Mouse (Mus musculus) heart, postnatal 10 days (tissue): Measurements from ENCODE around the gene Xrra1. TPM values are rescaled to one million over a fixed set of nuclear protein-coding genes. Genes with fewer than 3 reads are reported as not detected.

ENCODE experiments used
- DNase-seq, 2 experiments: peaks; one replicate each; pipeline ENCODE4 v3.0.0; 2021
- intact Hi-C: fragments of 180-260 bp; cut with DNase I; formaldehyde crosslinking; loops from one replicate; pipeline ENCODE4 v1.15.1; 2025
- total RNA-seq, 2 experiments: library from RNA; stranded (reverse); gene quantifications; 2 replicates each; pipeline ENCODE4 v1.2.3; 2021

Gene Xrra1
- total RNA-seq, 2 experiments from 2014 or later: 0.10 TPM; not detected in 1

DNA sequence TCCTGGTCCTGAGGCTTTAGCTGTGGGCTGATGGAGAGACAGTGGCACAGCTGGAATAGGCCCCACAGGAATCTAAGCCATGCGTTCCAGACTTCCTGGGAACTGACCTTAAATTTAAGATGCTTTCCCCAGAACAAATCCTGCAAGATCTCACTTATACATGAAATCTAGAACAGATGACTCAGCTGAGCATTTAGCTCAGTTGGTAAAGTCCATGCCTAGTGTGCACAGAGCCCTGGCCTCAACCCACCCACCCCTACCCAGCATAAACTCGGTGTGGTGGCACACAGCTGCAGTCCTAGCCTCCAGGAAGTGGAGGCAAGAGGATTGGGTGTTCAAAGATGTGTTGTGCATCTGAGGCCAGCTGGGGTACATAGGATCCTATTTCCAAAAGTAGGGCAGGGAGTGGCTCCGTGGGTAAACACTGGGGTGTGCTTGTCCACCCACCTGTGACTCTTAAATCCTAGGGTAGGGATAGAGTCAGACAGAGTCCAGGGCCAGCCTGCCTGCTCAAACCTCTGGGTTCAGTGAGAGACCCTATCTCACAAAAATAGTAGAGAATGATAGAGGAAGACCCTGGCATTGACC lies 31.3 kb downstream of the Xrra1 start:
- no peak for DNase-seq
- intact Hi-C loops: no loop called here

DNA sequence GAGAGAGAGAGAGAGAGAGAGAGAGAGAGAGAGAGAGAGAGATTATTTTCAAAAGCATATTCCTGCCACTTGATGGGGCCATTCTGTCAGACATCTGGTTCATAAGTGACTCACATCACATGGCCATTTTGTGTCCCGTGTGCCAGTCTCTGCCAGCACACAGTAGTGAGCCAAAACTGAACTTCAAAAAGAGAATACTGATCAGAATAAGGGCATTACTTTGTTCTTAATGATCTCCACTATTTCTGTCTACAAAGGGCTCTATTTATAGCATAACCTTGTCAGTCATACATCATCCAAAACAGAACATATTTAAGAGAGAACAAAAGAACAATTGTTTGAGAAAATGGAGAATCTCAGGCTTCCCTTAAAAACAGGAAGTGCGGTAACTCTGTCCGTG lies 32.6 kb downstream of the Xrra1 start:
- intact Hi-C loops: no loop called here
- no peak for DNase-seq

DNA sequence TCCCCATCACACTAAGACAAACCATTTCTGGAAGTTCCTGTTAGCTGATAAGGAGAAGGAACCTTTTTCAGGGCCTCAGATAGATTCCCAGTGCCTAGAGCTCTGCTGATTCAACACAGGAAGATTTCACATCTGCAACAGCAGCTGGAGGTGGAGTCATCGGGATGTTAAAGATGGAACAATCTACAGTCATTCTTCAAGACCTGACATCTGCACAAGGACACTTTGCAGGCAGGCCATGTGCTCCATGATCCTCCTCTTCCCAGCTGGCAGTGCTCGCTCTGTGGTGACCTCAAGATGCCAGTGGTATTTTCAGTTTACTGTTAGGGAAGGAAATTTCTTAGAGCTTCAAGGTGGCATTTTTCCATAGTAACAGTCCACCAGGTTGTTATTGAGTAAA lies 33.4 kb downstream of the Xrra1 start:
- DNase-seq: no peak
- intact Hi-C loops: no loop called here

DNA sequence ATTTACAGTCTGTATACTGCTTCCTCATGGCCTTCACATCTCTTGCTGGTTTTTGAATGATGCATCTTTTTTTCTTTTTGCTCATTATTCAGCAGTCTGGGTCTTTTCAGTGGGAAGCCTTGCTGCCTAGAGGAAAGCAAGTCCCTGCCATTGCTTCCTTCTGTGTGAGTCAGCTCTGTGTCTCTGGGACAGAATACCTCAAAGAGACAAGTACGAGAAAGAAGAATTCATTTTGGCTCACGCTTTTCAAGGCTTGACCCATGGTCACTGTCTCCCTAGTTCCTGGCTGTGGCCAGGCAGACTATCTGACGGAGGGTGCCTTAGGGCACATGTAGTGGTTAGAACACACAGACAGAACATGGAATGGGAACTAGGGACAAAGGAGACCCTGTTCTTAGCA lies 35.1 kb downstream of the Xrra1 start:
- intact Hi-C loops: no loop called here
- DNase-seq: no peak

DNA sequence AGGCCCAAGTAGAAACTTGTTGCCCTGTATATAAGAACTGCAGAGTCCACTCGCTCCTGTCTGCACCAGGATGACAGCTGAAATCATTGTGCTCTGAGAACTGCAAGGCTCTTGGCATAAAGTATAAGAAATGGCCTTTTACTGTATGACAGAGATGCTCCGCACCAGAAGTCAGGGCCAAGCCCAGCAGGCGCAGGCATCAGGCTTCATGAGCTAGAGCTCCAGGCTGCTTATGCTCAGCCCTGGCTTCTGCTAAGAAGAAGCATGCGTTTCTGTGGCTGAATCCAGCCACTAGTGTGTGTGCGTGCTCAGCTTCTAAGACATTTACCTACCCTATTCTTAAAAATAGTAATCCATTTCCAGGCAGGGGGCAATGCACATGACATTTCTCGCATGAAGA lies 35.6 kb downstream of the Xrra1 start:
- intact Hi-C loops: no loop called here
- DNase-seq: no peak

DNA sequence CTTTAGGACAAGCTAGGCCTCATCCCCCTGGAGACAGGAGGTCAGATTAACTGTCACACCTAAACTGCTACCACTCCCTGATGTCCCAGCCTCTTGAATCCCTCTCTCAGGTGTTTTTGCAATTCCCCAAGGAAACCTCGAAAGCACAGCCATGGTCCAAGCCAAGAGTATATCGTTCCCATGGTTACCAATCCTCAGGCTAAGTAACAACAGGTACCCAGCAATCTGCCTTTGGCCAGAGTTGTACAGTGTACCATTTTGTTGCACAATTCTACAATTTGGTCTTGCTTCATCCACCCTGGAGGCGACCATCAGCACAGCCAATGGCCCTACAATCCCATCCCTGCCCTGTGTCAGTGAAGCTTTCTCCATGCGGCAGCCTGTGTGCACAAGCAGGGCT lies 38.0 kb downstream of the Xrra1 start:
- intact Hi-C loops: no loop called here
- DNase-seq: no peak

DNA sequence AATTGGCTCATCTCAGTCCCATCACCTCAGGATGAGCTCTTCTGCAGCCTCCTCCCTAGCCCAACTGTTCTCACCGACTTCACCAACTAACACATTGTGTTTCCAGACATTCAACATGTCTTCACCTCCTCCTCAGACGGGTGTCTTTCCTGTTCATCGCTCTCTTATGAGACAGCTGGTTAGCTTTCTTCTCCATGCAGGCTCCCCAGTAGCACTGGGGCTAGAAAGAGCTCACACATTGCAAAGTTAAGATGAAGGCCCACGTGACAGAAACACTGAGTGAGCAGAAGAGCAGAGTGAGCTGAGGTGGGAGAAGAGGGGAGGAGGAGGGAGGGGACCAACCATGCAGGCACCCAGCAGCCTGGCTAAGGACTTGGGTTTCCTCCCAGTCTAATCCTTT lies 43.3 kb downstream of the Xrra1 start:
- no peak for DNase-seq
- intact Hi-C loops: no loop called here

DNA sequence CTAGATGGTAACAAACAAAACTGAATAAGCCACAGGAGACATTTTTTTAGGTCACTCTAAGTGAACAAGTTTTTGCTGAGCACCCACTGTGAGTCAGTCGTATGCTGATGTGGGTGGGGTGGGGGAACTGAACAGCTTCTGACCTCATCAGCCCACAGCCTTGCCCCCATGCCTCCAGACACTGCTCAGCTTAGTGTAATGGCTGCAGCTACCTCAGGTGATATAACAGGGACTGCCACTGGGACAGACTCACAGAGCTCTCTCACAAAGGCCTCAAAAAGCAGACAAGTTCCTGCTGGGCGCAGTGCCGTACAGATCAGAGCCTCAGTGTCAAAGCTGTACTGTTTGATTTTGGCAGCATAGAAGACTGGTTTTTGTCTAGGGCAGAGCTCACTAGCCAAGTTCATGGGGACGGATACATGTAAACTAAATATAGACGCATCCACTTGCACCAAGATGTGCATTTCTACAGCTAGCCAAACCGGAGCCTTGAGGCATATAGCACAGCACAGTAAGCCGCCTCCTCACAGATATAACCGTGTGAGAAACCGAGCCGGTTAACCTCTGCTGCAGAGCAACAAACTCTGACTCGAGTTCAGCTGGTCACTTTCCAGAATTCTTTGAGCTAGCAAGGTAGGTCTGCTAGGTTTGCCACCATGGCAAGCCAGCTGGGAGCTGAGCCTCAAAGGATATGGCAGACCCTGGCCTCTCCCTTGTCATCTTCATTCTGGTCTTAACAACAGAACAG lies 44.2 kb downstream of the Xrra1 start:
- DNase-seq: no peak
- intact Hi-C loops: no loop called here

DNA sequence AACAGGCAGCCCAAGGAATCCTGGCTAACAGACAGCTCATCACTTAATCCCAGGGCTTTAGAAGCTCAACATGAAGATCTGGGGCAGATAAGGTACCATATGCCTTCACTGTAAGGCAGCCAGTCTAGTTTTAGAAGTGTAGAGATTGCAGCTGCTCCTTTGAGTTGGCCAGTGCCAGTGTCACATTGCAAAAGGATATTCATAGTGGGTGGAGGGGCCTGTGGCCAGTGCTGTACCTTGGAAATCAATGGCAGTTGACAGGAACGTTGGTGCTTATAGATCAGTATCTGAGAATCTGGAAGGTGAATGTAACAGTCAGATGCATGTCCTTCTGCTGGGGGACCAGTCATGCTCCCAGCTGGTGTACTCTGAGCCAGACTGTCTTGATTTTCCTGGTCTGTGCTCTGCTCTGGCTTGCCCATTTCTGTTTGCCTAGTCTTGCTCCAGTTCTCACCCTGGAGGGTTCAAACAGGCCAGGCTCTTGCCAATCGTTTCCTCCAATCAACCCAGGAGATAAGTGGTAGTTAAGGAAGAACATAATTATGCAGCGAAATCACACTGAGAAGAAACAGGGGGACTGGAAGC lies 45.6 kb downstream of the Xrra1 start:
- intact Hi-C loops: no loop called here
- DNase-seq: no peak

DNA sequence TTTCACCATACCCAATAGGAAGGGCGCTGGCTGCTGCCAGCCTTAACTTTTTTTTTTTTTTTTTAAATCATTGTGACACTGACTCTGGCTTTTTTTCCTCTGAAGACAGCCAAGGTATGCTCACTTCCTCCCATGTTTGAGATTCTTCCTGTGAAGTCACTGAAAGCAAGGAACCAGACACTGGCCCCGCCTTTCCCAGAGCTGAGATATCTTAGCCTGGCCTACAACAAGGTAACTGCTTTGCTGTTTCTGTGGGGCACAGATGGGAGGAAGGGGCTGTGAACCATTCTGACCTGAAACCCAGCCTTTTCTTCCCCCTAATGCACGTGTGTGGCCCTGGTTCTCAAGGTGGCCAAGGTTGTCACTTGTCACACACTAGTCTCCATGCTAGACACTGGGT lies 47.4 kb downstream of the Xrra1 start:
- DNase-seq: no peak
- intact Hi-C loops: no loop called here

DNA sequence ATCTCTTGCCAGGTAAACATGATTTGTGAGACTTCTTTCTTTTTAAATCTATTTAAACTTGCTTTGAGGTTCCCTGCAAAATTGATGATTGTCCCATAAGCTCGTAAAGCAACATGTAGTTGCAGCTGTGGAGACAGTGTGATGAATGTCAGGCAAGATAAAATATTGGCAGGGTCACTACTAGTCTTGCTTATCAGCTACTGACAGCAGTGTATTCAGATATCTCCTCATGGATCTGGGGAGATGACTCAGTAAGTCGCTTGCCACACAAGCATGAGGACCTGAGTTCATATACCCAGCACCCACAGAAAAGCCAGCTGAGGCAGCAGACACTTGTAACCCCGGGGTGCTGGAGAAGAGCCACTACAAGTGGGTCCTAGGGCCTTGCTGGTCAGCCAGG lies 48.5 kb downstream of the Xrra1 start:
- intact Hi-C loops: no loop called here
- DNase-seq: no peak

DNA sequence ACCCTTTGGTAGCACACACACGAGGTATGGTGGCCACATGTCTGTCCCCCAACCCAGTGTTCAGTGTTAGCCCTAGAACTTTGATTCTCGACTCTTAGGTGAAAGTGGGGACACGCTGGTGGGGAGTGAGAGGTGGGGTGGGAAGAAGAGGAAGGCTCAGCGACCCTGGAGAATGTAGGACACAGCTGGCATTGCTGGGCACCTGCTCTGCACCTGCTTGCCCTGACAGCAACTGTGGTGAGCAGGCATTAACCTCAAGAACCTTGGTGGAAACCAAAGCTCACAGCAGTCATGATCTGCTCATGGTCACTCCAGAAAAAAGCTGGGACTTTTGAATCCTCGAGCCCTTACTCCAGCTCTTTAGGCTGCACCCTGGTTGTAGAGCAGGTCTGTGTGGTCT lies 52.1 kb downstream of the Xrra1 start:
- intact Hi-C loops: no loop called here
- no peak for DNase-seq

DNA sequence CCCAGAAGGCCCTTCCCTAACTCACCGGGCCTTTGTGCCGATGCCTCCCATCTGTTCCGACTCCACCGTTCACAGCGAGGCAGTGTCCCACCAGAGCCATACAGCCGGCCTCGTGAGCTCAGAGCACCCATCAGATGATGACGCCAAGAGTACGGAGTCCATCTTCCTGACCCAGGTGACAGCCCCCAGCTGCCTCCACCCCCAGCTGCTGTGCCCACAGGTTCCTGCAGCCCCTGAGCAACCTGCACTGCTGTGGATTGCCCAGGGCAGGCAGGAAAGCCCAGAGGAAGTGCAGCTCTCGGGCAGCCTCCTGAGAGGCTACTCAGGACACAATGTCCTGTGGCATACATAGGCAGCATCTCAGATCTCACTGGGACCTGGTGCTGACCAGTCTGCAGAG lies 55.4 kb downstream of the Xrra1 start:
- intact Hi-C loops: no loop called here
- DNase-seq: no peak

DNA sequence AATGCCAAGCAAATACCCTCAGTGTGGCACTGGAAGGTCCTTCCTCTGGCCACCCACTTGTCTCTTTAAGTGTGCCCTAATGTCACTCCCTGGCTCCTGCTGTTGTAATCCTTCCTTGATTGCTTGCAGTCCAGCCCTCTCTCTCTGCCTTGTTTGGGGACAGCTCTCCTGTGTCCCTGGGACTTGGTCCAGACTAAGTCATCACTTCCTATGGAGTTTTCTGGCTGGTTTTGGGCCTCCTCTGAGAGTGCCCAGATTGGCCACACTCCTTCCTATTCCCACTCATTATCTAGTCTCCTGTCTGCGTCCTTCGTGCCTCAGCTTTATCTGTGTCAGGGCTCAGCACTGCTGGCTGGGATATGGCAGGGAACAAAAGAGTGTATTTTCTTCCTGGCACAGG lies 56.6 kb downstream of the Xrra1 start:
- intact Hi-C loops: no loop called here
- DNase-seq: no peak

DNA sequence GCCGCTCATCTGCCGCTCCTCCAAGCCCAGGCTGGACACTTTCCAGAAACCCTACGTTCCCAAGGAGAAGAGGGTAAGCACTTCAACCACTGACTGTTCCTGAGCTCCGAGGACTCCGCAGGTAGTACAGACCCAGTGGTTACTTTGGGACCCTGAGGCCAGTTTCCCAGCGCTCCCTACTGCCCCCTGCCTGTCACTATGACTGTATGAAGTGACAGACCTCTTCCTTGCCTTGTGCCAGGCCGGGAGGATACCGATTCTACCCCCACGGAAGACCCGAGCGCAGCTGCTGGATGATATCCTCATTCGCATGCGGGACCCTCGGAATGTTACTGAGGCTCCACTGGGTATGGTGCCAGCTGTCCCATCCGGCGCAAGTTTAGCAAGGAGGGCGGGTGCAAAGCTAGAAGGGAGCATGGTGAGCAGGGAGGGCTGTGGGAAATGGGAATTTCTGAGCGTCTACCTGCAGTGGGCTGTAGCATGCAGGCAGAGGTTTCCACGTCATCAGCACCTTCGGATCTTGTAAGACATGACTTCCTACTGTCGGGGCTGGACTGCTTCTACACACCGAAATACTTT lies 57.9 kb downstream of the Xrra1 start:
- DNase-seq: peak; percentile 54 to 69
- intact Hi-C loops: no loop called here

DNA sequence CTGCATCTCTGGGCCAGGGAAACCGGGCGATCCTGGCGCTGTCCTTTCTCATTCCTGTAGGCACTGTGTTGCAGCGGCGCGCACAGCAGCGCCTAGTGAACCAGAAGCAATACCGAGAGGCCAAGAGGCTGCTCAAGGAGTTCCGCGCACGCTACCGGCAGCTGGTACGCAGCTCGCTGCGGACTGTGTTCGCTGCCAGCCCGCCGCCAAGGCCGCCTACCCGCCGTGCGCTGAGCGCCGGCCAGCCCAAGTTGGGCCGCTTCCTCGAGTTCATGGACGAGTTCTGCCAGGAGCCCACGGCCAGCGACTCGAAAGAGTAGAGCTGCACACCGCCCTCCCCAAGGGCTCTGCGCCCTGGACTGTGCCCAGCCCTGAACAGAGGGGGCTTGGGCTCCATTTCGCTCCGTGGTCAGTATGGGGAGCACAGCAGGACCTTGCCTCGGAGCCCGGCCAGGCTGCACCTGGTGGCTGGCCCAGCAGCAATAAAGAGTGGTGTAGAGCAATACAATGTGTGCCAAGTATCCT lies 58.5 kb downstream of the Xrra1 start:
- intact Hi-C loops: no loop called here
- peak; percentile 39 to 50 for DNase-seq

DNA sequence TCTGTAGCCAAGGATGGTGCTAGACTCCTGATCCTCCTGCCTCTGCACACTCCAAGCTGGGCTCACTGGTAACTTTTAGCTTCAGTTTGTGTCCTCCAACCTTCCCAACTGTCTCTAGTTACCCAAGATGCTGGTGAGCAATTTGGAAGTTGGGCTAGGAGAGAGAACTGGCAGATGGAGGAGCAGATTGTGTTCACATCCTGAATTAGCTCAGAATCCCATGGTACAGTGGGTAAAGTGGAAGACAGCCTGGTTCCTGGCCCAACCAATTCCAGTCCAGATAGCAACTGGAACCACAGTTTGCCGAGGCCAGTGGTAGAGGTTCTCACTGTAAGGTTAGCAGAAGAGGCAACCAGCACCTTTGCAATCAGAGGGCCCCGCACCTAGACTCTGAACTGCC lies 60.2 kb downstream of the Xrra1 start:
- DNase-seq: no peak
- intact Hi-C loops: no loop called here

DNA sequence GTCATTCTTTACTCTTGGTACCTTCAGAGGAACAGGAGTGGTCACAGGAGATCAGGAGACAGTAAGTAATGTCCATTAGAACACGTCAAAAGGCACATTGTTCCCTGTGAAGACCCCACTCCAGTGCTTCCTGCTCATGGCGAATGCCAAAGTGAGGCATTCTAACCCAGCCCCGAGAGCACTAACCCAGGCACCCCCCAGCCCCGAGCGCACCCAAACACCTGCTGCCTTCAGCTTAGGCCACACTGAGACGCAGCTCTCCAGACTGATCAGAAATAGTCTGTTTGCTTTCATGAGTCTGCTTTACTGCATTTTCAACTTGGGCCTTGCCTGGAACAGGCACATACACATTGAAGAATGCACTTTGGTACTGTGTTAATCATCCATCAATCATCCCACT lies 61.1 kb downstream of the Xrra1 start:
- no peak for DNase-seq
- intact Hi-C loops: no loop called here

DNA sequence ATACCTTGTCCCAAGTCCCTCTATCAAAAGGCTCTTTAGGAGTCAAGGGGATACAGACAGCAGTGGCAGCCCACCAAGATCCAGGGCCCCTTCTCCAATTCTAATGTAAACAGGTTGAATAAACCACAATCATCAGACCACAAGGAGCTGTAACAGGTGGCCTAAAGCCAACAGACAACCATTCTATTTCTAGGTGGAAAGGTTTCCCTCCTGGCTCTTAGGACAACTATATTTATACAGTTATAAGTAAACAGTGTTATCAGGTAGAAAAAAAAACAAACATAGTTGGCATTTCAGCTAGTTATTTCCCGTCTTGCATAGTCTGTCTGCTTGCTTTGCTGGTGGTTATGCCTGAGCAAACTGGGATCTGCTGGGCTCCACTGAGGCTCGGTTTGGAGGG lies 61.5 kb downstream of the Xrra1 start:
- no peak for DNase-seq
- intact Hi-C loops: no loop called here

DNA sequence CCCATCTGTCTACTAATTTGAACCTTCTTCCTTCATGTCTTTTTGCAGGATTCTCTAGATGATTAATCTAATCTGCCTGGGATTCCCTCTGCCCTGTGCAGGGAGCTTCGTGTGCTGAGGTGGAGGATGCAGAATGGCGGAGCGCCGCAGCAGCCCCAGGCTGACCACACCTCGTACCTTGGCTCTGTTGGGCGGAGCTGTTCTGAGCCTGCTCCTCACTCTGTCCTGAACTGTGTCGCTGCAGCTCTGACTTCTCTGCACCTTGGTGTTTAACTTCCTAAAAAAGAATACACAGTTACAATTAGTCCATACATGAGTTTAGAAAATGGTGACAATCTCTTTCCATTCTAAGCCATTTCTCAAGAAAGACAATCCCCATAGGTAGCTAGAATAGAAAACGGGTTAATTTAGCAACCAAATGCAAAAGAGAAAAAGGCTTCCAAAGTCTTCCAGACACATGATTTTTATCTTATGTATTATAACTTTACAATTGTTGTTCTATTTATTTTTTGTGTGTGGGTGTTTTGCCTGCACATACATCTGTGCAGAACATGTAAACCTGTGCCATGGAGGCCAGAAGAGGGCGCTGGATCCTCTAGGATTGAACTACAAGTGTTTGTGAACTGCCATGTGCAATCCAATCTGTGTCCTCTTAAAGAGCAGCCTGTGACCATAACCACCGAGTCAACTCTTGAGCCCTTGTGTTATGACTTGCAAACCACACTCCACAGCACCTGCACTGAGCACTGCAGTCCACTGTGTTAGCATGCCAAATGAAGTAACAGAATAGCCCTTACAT lies 68.2 kb downstream of the Xrra1 start:
- intact Hi-C loops: loop anchor here (2.0 kb wide), 1 partner anchor 54 kb away; the partner anchor contains the start of gene Rnf169
- DNase-seq: peak; percentile 66 to 75

DNA sequence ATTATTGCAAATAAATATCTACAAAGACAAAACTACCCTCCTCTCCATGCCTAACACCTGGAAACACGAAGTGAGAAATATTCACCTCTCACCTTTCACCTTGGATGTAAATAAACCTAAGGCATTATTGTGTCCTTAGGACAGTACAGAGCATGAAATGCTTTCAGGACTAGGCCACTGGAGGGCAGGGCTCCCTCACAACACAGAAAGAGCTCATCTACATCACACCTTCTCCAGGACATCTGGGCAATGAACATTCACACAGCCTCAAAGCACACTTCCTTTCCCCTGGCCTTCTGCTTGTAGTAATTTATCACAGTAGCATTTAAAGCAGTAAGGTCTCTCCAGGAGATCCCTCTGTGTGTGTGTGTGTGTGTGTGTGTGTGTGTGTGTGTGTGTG lies 76.8 kb downstream of the Xrra1 start:
- intact Hi-C loops: loop anchor here (2.0 kb wide), 1 partner anchor 45 kb away; the partner anchor contains the start of gene Rnf169
- DNase-seq: no peak
